Mouse (Mus musculus): Measurements from ENCODE around the gene Mknk1.
A peak's percentile ranks its signal among the peaks of the same experiment; 100 is the strongest.

Gene Mknk1

GRCm38 (mm10) chr4:115890553-115890952 is 51.6 kb downstream of the Mknk1 start, which contains the start of gene 6430628N08Rik:
Gene 6430628N08Rik, plus strand, starts transcription at chr4:115890665.
- no peak for DNase-seq (ENCODE audit: low read depth)

- peak; percentile 20 for DNase-seq (ENCODE audit: low read depth)
These were observed 55.3 kb downstream of the Mknk1 start for GRCm38 (mm10) chr4:115894281-115894680.

GRCm38 (mm10) chr4:115897901-115898631 is 59.1 kb downstream of the Mknk1 start:
- no peak for DNase-seq (ENCODE audit: low read depth)

GRCm38 (mm10) chr4:115902816-115903215 is 63.8 kb downstream of the Mknk1 start:
- peak; percentile 51 for DNase-seq (ENCODE audit: low read depth)

GRCm38 (mm10) chr4:115904375-115904774 is 65.4 kb downstream of the Mknk1 start:
- no peak for DNase-seq (ENCODE audit: low read depth)

GRCm38 (mm10) chr4:115905701-115906100 is 66.7 kb downstream of the Mknk1 start:
- no peak for DNase-seq (ENCODE audit: low read depth)

GRCm38 (mm10) chr4:115906791-115907190 is 67.8 kb downstream of the Mknk1 start:
- no peak for DNase-seq (ENCODE audit: low read depth)

- DNase-seq (ENCODE audit: low read depth) = no peak
These were observed 69.0 kb downstream of the Mknk1 start for GRCm38 (mm10) chr4:115907994-115908393.

- peak; percentile 79 for DNase-seq (ENCODE audit: low read depth)
These were observed 69.6 kb downstream of the Mknk1 start for GRCm38 (mm10) chr4:115908641-115909040.

GRCm38 (mm10) chr4:115911586-115911985 is 72.6 kb downstream of the Mknk1 start:
- no peak for DNase-seq (ENCODE audit: low read depth)

- DNase-seq (ENCODE audit: low read depth) = no peak
These were observed 80.9 kb downstream of the Mknk1 start for GRCm38 (mm10) chr4:115919911-115920310.

GRCm38 (mm10) chr4:115922688-115923087 is 83.7 kb downstream of the Mknk1 start:
- no peak for DNase-seq (ENCODE audit: low read depth)

- DNase-seq (ENCODE audit: low read depth) = no peak
These were observed 84.4 kb downstream of the Mknk1 start for GRCm38 (mm10) chr4:115923262-115923880.

GRCm38 (mm10) chr4:115927637-115928036 is 88.6 kb downstream of the Mknk1 start:
- DNase-seq (ENCODE audit: low read depth) = no peak
